Mouse (Mus musculus) limb, embryonic 10.5 days (tissue): ENCODE results near the gene Mettl7a2. TPM values are rescaled to one million over a fixed set of nuclear protein-coding genes. Genes with fewer than 3 reads are reported as not detected.

Experiments
- DNase-seq: peaks from one replicate; pipeline ENCODE4 v3.0.0-alpha.2; 2017; ENCODE audit warnings: low spot score
- H3K27ac ChIP-seq: fragments of 300-500 bp; sonication (generic); 2 replicates; pipeline ENCODE4 v1.5.1; 2016; ENCODE audit warnings: mild to moderate bottlenecking
- H3K27me3 ChIP-seq: fragments of 300-500 bp; sonication (generic); 2 replicates; pipeline ENCODE4 v1.6.1; 2016; ENCODE audit warnings: low read depth, mild to moderate bottlenecking; ENCODE audit not compliant: poor library complexity, severe bottlenecking
- H3K36me3 ChIP-seq: fragments of 300-500 bp; sonication (generic); 2 replicates; pipeline ENCODE4 v1.6.1; 2016; ENCODE audit warnings: mild to moderate bottlenecking, moderate library complexity
- H3K4me1 ChIP-seq: fragments of 300-500 bp; sonication (generic); 2 replicates; pipeline ENCODE4 v1.6.1; 2016
- H3K4me3 ChIP-seq: fragments of 300-500 bp; sonication (generic); 2 replicates; pipeline ENCODE4 v1.5.1; 2016; ENCODE audit warnings: mild to moderate bottlenecking, moderate library complexity
- H3K9me3 ChIP-seq: fragments of 300-500 bp; sonication (generic); replicated peaks from 2 replicates; pipeline ENCODE4 v1.6.1; 2016; ENCODE audit warnings: mild to moderate bottlenecking
- WGBS: fragments of 180-500 bp; shearing (Covaris S2); methylation state at CpG from one replicate; pipeline ENCODE4 v1.1.7; 2016; 5-methylcytosine and 5-hydroxymethylcytosine counted together
- polyA plus RNA-seq: library from polyadenylated mRNA; unstranded; fragments of >200 nt; fragmentation: Nextera tagmentation; extraction: Ambion mirVana; gene quantifications from 2 replicates; pipeline ENCODE4 v1.2.1, GENCODE M21; 2016

The Mettl7a2 gene
- polyA plus RNA-seq, 1 experiment from 2014 or later: not detected

- DNase-seq: no peak
- H3K36me3 ChIP-seq: peaks cover 5% of the 10 kb centered on the region
- no peaks in the 10 kb centered on the region for H3K9me3 ChIP-seq
- 89% methylated on average over 16 of the region's 16 CpGs for WGBS
- no peaks in the 10 kb centered on the region for H3K27me3 ChIP-seq
- no peak overlapping the region for H3K4me3 ChIP-seq
- H3K4me1 ChIP-seq: peaks cover 10% of the 10 kb centered on the region; the same call in 1 of the 2 replicates
- no peak overlapping the region for H3K27ac ChIP-seq
These were observed 35.3 kb downstream of the Mettl7a2 start for GRCm38 (mm10) chr15:100388224-100388835.

DNA sequence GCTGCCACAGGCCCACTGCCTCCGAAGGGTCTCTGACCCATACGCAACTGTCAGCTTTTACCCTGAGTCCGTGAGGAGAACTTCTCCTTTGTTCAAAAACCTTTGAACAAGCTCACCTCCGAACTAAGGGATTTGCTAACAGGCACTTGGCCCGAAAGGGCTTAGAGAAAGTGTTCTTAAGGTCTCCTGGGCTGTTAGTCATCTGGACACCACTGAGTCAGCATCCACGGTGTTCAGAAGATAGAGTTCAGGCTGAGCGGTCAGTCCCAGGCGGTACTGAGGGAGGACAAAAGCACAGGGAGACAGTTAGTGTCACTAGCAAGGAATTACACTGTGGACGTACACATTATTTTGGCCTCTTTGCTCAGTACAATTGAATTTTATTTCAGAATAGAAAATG lies 35.9 kb downstream of the Mettl7a2 start:
- Histone ChIP-seq H3K36me3 (peaks cover 11% of the 10 kb centered on the region), H3K4me1 (peaks cover 10% of the 10 kb centered on the region; the same call in 1 of the 2 replicates), H3K9me3 (no peaks in the 10 kb centered on the region), H3K27me3 (no peaks in the 10 kb centered on the region), H3K27ac (no peak overlapping the region), H3K4me3 (no peak overlapping the region)
- no peak for DNase-seq
- WGBS: 75% methylated on average over 9 of the region's 9 CpGs

GRCm38 (mm10) chr15:100391066-100391465 lies 38.1 kb downstream of the Mettl7a2 start:
- DNase-seq: no peak
- Histone ChIP-seq H3K36me3 (peaks cover 32% of the 10 kb centered on the region), H3K27ac (no peak overlapping the region), H3K4me3 (no peak overlapping the region), H3K9me3 (no peaks in the 10 kb centered on the region), H3K4me1 (peaks cover 10% of the 10 kb centered on the region; the same call in 1 of the 2 replicates), H3K27me3 (no peaks in the 10 kb centered on the region)
- WGBS: 77% methylated on average over 7 of the region's 7 CpGs

DNA sequence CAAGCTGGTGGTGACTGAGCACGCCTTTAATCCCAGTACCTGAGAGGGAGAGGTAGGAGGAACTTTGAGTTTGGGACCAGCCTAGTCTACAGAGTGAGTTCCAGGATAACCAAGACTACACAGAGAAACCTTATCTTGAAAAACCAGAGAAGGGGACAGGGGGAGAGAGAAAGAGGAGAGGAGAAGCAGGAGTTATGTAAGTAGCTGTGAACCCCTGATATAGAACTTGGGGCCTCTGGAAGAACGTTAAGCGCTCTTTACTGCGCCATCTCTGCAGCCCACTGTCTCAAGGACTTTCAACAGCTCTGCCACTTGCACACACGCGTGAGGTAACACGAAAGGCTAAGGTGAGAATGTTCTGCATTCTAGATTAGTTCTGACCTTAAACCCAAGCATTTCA lies 38.6 kb downstream of the Mettl7a2 start:
- H3K4me3 ChIP-seq: no peak overlapping the region
- no peaks in the 10 kb centered on the region for H3K27me3 ChIP-seq
- peaks cover 10% of the 10 kb centered on the region; the same call in 1 of the 2 replicates for H3K4me1 ChIP-seq
- no peaks in the 10 kb centered on the region for H3K9me3 ChIP-seq
- no peak overlapping the region for H3K27ac ChIP-seq
- no peak for DNase-seq
- WGBS: 93% methylated on average over 7 of the region's 7 CpGs
- peaks cover 38% of the 10 kb centered on the region for H3K36me3 ChIP-seq

- WGBS: 88% methylated on average over 11 of the region's 11 CpGs
- DNase-seq: no peak
- Histone ChIP-seq H3K36me3 (peaks cover 52% of the 10 kb centered on the region), H3K4me1 (peaks cover 10% of the 10 kb centered on the region; the same call in 1 of the 2 replicates), H3K27me3 (no peaks in the 10 kb centered on the region), H3K27ac (no peak overlapping the region), H3K9me3 (no peaks in the 10 kb centered on the region), H3K4me3 (no peak overlapping the region)
These were observed 40.0 kb downstream of the Mettl7a2 start for GRCm38 (mm10) chr15:100393016-100393415.

DNA sequence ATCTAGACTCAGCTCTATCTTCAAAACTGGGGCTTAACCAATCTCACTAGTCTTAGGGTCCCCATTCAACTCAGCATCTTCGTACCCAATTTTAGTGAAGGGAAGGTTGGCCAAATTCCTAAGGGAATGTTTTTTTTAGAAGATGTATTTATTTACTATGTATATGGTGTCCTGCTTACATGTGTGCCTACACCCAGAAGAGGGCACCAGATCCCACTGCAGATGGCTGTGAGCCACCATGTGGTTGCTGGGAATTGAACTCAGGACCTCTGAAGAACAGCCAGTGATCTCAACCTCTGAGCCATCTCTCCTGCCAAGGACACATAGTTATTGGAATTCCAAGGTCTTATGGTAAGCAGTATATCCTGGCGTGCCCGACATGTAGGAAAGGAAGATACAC lies 42.6 kb downstream of the Mettl7a2 start:
- Histone ChIP-seq H3K9me3 (no peaks in the 10 kb centered on the region), H3K4me1 (0 out of 2 replicates have a peak, but pooled peaks cover 4% of the 10 kb centered on the region), H3K36me3 (peaks cover 77% of the 10 kb centered on the region), H3K27ac (no peak overlapping the region), H3K4me3 (no peak overlapping the region), H3K27me3 (no peaks in the 10 kb centered on the region)
- 96% methylated on average over 3 of the region's 3 CpGs for WGBS
- no peak for DNase-seq

GRCm38 (mm10) chr15:100400592-100401250 lies 47.7 kb downstream of the Mettl7a2 start:
- DNase-seq: no peak
- no peak overlapping the region for H3K4me3 ChIP-seq
- WGBS: 94% methylated on average over 16 of the region's 16 CpGs
- H3K27me3 ChIP-seq: no peaks in the 10 kb centered on the region
- no peak overlapping the region for H3K27ac ChIP-seq
- H3K4me1 ChIP-seq: no peaks in the 10 kb centered on the region
- H3K36me3 ChIP-seq: peaks cover 100% of the 10 kb centered on the region
- H3K9me3 ChIP-seq: no peaks in the 10 kb centered on the region

GRCm38 (mm10) chr15:100401811-100402210 lies 48.8 kb downstream of the Mettl7a2 start:
- Histone ChIP-seq H3K27ac (no peak overlapping the region), H3K36me3 (peaks cover 100% of the 10 kb centered on the region), H3K4me3 (no peak overlapping the region), H3K4me1 (no peaks in the 10 kb centered on the region), H3K9me3 (no peaks in the 10 kb centered on the region), H3K27me3 (no peaks in the 10 kb centered on the region)
- 94% methylated on average over 4 of the region's 4 CpGs for WGBS
- DNase-seq: no peak

DNA sequence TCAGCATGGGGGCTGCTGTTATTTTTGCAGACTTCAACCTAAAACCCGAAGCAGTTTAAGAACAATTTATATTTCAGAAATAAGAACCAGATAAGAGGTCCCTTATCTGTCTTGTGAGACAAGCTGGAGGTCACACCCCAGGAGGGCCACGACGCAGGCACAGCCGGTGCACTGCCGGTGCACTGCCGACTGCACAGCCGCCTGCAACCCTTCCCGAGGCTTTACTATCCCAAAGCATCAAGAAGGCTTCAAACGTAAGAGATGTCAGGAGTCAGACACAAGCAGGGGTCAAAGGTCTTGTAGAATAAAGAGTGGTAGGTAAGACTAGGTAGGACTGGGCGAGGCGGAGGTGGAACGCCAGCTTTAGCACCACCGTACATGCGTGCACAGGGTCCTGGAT lies 49.3 kb downstream of the Mettl7a2 start:
- no peak for DNase-seq
- peaks cover 97% of the 10 kb centered on the region for H3K36me3 ChIP-seq
- no peaks in the 10 kb centered on the region for H3K4me1 ChIP-seq
- no peak overlapping the region for H3K27ac ChIP-seq
- 94% methylated on average over 14 of the region's 14 CpGs for WGBS
- no peak overlapping the region for H3K4me3 ChIP-seq
- H3K9me3 ChIP-seq: no peaks in the 10 kb centered on the region
- H3K27me3 ChIP-seq: no peaks in the 10 kb centered on the region

GRCm38 (mm10) chr15:100402798-100403197 lies 49.8 kb downstream of the Mettl7a2 start:
- 88% methylated on average over 4 of the region's 4 CpGs for WGBS
- Histone ChIP-seq H3K9me3 (no peaks in the 10 kb centered on the region), H3K36me3 (peaks cover 97% of the 10 kb centered on the region), H3K4me1 (no peaks in the 10 kb centered on the region), H3K4me3 (no peak overlapping the region), H3K27ac (no peak overlapping the region), H3K27me3 (no peaks in the 10 kb centered on the region)
- DNase-seq: no peak

GRCm38 (mm10) chr15:100403318-100404000 lies 50.5 kb downstream of the Mettl7a2 start:
- no peaks in the 10 kb centered on the region; the same call in 1 of the 2 replicates for H3K9me3 ChIP-seq
- no peak for DNase-seq
- H3K36me3 ChIP-seq: peaks cover 97% of the 10 kb centered on the region
- no peak overlapping the region for H3K4me3 ChIP-seq
- 94% methylated on average over 16 of the region's 16 CpGs for WGBS
- H3K27ac ChIP-seq: no peak overlapping the region
- no peaks in the 10 kb centered on the region for H3K27me3 ChIP-seq
- H3K4me1 ChIP-seq: no peaks in the 10 kb centered on the region

GRCm38 (mm10) chr15:100406088-100406487 lies 53.1 kb downstream of the Mettl7a2 start:
- no peaks in the 10 kb centered on the region; the same call in 1 of the 2 replicates for H3K9me3 ChIP-seq
- H3K27ac ChIP-seq: no peak overlapping the region
- H3K36me3 ChIP-seq: peaks cover 94% of the 10 kb centered on the region
- no peak overlapping the region for H3K4me3 ChIP-seq
- 87% methylated on average over 5 of the region's 5 CpGs for WGBS
- no peaks in the 10 kb centered on the region for H3K27me3 ChIP-seq
- DNase-seq: no peak
- H3K4me1 ChIP-seq: no peaks in the 10 kb centered on the region
